Mouse (Mus musculus) layer of hippocampus, adult 9-10 months (tissue): ENCODE measurements around the gene Olfr1113.
"Not testable (repeated sequence)": the region's sequence is repeated elsewhere in the genome, so short reads cannot be mapped to it uniquely, and the experiment has no call there.

Source experiments
- DNase-seq: peaks from one replicate; pipeline ENCODE4 v3.0.0; 2022; ENCODE audit warnings: low spot score

Olfr1113 gene

GRCm38 (mm10) chr2:87208670-87209069 lies at the start of gene Olfr1113:
TSS of gene Olfr1113 (plus strand) at chr2:87208970.
- no peak for DNase-seq

DNA sequence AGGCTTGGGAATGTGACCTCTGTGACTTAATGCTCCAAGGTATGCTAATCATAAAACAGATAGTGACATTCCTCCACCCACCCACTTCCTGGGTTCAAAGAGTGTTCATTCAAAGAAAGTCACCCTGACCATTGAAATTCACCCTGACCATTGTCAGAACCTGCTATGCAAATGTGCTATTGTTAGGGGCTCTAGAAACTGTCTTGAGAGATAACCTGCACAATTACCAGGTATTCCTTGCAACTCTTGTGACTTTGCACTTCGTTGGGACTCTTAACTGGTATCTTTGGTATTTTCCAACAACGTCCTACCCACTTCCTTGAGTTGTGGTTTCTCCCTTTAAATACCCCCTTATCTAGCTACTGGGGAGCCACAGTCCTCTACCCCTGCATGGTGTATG lies 41.0 kb upstream of the Olfr1113 start:
- DNase-seq = not testable (repeated sequence)

DNA sequence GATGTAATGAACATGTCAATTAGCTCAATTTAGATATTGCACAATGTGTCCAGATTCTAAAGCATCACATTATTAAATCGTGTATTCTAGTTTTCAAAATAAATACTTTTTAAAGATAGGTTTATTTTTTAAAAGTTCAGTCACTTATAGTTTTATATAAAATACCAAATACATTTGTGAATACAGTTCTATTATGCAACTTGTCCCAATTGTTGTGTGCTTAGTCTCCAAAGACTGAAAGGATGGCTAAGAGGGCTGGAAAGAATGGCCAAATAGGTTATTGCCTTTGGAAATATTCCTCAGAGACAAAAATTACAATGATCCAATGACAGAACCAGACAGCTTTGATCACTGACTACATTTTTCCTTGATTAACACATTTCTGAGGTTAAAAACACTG lies 21.3 kb upstream of the Olfr1113 start, which contains the start of gene Olfr1112:
Gene Olfr1112, plus strand, starts transcription at position 301 of the 400 bp plus-strand sequence.
- no peak for DNase-seq

DNA sequence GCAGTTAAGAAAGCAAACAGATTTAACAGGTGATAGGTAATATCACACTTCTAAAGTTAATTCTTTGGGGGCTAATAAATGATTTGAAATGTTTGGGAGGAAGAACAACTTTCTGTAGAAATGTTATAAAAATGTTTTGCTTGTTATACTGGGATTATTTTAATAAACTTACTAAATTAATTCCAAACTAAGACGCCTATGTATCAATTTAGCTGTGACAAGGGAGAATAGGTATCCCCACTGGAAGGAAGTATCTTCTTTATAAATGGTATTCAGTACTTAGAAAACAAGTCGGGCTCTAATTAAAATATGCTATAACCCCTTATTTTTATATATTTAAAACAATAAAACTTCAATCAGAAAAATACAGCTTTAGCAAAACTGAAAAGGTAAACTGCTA lies 38.9 kb downstream of the Olfr1113 start, which contains the start of gene Olfr1115:
Gene Olfr1115, plus strand, starts transcription at position 301 of the 400 bp plus-strand sequence.
- no peak for DNase-seq
